Mouse (Mus musculus): Measurements from ENCODE around the gene Kcnb1. TPM values are rescaled to one million over a fixed set of nuclear protein-coding genes. Genes with fewer than 3 reads are reported as not detected.

Kcnb1 gene
- polyA plus RNA-seq, 2 experiments, result 0.03 to 0.15 TPM

GRCm38 (mm10) chr2:167079535-167080257 is 110.3 kb downstream of the Kcnb1 start:
- Histone ChIP-seq H3K27ac (no peak overlapping the region), H3K27me3 (ENCODE audit: control insufficient read depth, insufficient read depth, low read length) (no peaks in the 10 kb centered on the region), H3K9ac (replicated peaks) (no peak overlapping the region), H3K36me3 (replicated peaks; ENCODE audit: control insufficient read depth, insufficient read depth, low read depth) (no peaks in the 10 kb centered on the region), H3K4me3 (ENCODE audit: insufficient read depth in 1 of 2, low read depth in 2 of 2, low read length in 2 of 2) (no peak overlapping the region), H3K9me3 (ENCODE audit: control insufficient read depth, low read length) (no peaks in the 10 kb centered on the region), H3K4me1 (replicated peaks; ENCODE audit: control insufficient read depth in 2 of 2, insufficient read depth in 2 of 2, low read length in 1 of 2) (no peaks in the 10 kb centered on the region), H3K4me2 (ENCODE audit: low read depth) (no peak overlapping the region)
- DNase-seq (ENCODE audit: low read depth in 3 of 3, low spot score in 3 of 3) (no peak), ATAC-seq (ENCODE audit: insufficient read depth) (no peak)
- 68% methylated on average over 18 of the region's 18 CpGs for WGBS (ENCODE audit: insufficient replicate concordance)
- TF ChIP-seq CTCF (IDR thresholded peaks at IDR 0.05; ENCODE audit: low read depth) (no peak), EP300 (IDR thresholded peaks at IDR 0.05; ENCODE audit: low read depth) (no peak)

GRCm38 (mm10) chr2:167078931-167079495 is 110.9 kb downstream of the Kcnb1 start:
- WGBS (ENCODE audit: insufficient replicate concordance), result 41% methylated on average over 9 of the region's 9 CpGs
- no peak for TF ChIP-seq CTCF (IDR thresholded peaks at IDR 0.05; ENCODE audit: low read depth)
- no peak for TF ChIP-seq EP300 (IDR thresholded peaks at IDR 0.05; ENCODE audit: low read depth)
- H3K27ac ChIP-seq, result no peak overlapping the region
- H3K36me3 ChIP-seq (replicated peaks; ENCODE audit: control insufficient read depth, insufficient read depth, low read depth), result no peaks in the 10 kb centered on the region
- DNase-seq (ENCODE audit: low read depth in 3 of 3, low spot score in 3 of 3), result no peak
- H3K27me3 ChIP-seq (ENCODE audit: control insufficient read depth, insufficient read depth, low read length), result no peaks in the 10 kb centered on the region
- no peak overlapping the region for H3K4me3 ChIP-seq (ENCODE audit: insufficient read depth in 1 of 2, low read depth in 2 of 2, low read length in 2 of 2)
- no peak for ATAC-seq (ENCODE audit: insufficient read depth)
- no peak overlapping the region for H3K4me2 ChIP-seq (ENCODE audit: low read depth)
- H3K9ac ChIP-seq (replicated peaks), result no peak overlapping the region
- H3K9me3 ChIP-seq (ENCODE audit: control insufficient read depth, low read length), result no peaks in the 10 kb centered on the region
- no peaks in the 10 kb centered on the region for H3K4me1 ChIP-seq (replicated peaks; ENCODE audit: control insufficient read depth in 2 of 2, insufficient read depth in 2 of 2, low read length in 1 of 2)

- Histone ChIP-seq H3K27me3 (ENCODE audit: control insufficient read depth, insufficient read depth, low read length) (no peaks in the 10 kb centered on the region), H3K9me3 (ENCODE audit: control insufficient read depth, low read length) (no peaks in the 10 kb centered on the region), H3K4me3 (ENCODE audit: insufficient read depth in 1 of 2, low read depth in 2 of 2, low read length in 2 of 2) (no peak overlapping the region), H3K9ac (replicated peaks) (no peak overlapping the region), H3K4me2 (ENCODE audit: low read depth) (no peak overlapping the region), H3K4me1 (replicated peaks; ENCODE audit: control insufficient read depth in 2 of 2, insufficient read depth in 2 of 2, low read length in 1 of 2) (no peaks in the 10 kb centered on the region), H3K36me3 (replicated peaks; ENCODE audit: control insufficient read depth, insufficient read depth, low read depth) (no peaks in the 10 kb centered on the region), H3K27ac (no peak overlapping the region)
- no peak for TF ChIP-seq CTCF (IDR thresholded peaks at IDR 0.05; ENCODE audit: low read depth)
- TF ChIP-seq EP300 (IDR thresholded peaks at IDR 0.05; ENCODE audit: low read depth), result no peak
- no peak for ATAC-seq (ENCODE audit: insufficient read depth)
- no peak for DNase-seq (ENCODE audit: low read depth in 3 of 3, low spot score in 3 of 3)
- WGBS (ENCODE audit: insufficient replicate concordance), result 29% methylated on average over 7 of the region's 7 CpGs
Observed at GRCm38 (mm10) chr2:167078486-167078885, 111.5 kb downstream of the Kcnb1 start.

- H3K36me3 ChIP-seq (replicated peaks; ENCODE audit: control insufficient read depth, insufficient read depth, low read depth), result no peaks in the 10 kb centered on the region
- 63% methylated on average over 11 of the region's 11 CpGs for WGBS (ENCODE audit: insufficient replicate concordance)
- no peak for ATAC-seq (ENCODE audit: insufficient read depth)
- DNase-seq (ENCODE audit: low read depth in 3 of 3, low spot score in 3 of 3), result no peak
- no peaks in the 10 kb centered on the region for H3K4me1 ChIP-seq (replicated peaks; ENCODE audit: control insufficient read depth in 2 of 2, insufficient read depth in 2 of 2, low read length in 1 of 2)
- H3K27ac ChIP-seq, result no peak overlapping the region
- H3K4me2 ChIP-seq (ENCODE audit: low read depth), result no peak overlapping the region
- H3K27me3 ChIP-seq (ENCODE audit: control insufficient read depth, insufficient read depth, low read length), result no peaks in the 10 kb centered on the region
- no peak overlapping the region for H3K4me3 ChIP-seq (ENCODE audit: insufficient read depth in 1 of 2, low read depth in 2 of 2, low read length in 2 of 2)
- no peaks in the 10 kb centered on the region for H3K9me3 ChIP-seq (ENCODE audit: control insufficient read depth, low read length)
- TF ChIP-seq CTCF (IDR thresholded peaks at IDR 0.05; ENCODE audit: low read depth), result no peak
- TF ChIP-seq EP300 (IDR thresholded peaks at IDR 0.05; ENCODE audit: low read depth), result no peak
- no peak overlapping the region for H3K9ac ChIP-seq (replicated peaks)
Observed at GRCm38 (mm10) chr2:167077199-167077962, 112.6 kb downstream of the Kcnb1 start.

GRCm38 (mm10) chr2:167076759-167077158 is 113.2 kb downstream of the Kcnb1 start:
- no peaks in the 10 kb centered on the region for H3K4me1 ChIP-seq (replicated peaks; ENCODE audit: control insufficient read depth in 2 of 2, insufficient read depth in 2 of 2, low read length in 1 of 2)
- H3K36me3 ChIP-seq (replicated peaks; ENCODE audit: control insufficient read depth, insufficient read depth, low read depth), result no peaks in the 10 kb centered on the region
- ATAC-seq (ENCODE audit: insufficient read depth) (no peak), DNase-seq (ENCODE audit: low read depth in 3 of 3, low spot score in 3 of 3) (no peak)
- 32% methylated on average over 2 of the region's 2 CpGs for WGBS (ENCODE audit: insufficient replicate concordance)
- H3K27me3 ChIP-seq (ENCODE audit: control insufficient read depth, insufficient read depth, low read length), result no peaks in the 10 kb centered on the region
- H3K9ac ChIP-seq (replicated peaks), result no peak overlapping the region
- no peak overlapping the region for H3K4me3 ChIP-seq (ENCODE audit: insufficient read depth in 1 of 2, low read depth in 2 of 2, low read length in 2 of 2)
- no peak for TF ChIP-seq CTCF (IDR thresholded peaks at IDR 0.05; ENCODE audit: low read depth)
- TF ChIP-seq EP300 (IDR thresholded peaks at IDR 0.05; ENCODE audit: low read depth), result no peak
- H3K4me2 ChIP-seq (ENCODE audit: low read depth), result no peak overlapping the region
- H3K27ac ChIP-seq, result no peak overlapping the region
- no peaks in the 10 kb centered on the region for H3K9me3 ChIP-seq (ENCODE audit: control insufficient read depth, low read length)
